Mouse (Mus musculus): Measurements from ENCODE around the gene Rilp. TPM values are rescaled to one million over a fixed set of nuclear protein-coding genes. Genes with fewer than 3 reads are reported as not detected.
"Not testable (repeated sequence)": the region's sequence is repeated elsewhere in the genome, so short reads cannot be mapped to it uniquely, and the experiment has no call there.

Gene Rilp
- polyA plus RNA-seq, 1 experiment from 2014 or later = 0.94 TPM

DNA sequence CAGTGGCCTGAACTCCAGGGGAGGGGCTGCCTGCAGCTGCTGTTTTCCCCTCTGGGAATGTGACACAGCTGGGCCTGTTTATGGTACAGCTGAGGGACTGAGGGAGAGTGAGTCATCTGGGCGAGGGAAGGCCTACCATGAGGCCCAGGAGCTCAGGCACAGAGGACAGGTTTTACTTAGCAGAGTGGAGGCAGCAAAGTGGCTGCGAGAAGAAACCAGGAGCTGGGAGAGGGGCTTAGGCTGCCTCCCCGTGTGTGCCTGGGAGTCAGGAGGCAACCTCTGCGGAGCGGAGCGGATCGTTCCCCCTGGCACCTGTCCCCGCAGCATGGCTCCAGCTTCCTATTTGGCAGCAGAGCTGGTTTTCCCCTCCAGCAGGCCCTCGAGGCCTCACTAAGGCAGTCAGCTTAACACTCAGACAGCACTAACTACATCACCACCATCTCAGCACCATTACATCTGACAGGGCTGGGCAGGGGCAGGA is 42.1 kb downstream of the Rilp start:
- H3K9me3 ChIP-seq (replicated peaks; ENCODE audit: control insufficient read depth, low read length) = no peaks in the 10 kb centered on the region
- 0 out of 2 replicates have a peak overlapping the region, but pooled peaks have one; percentile 10 for H3K9ac ChIP-seq (ENCODE audit: low read depth, low read length)
- H3K27me3 ChIP-seq (ENCODE audit: control insufficient read depth, insufficient read depth, low read length) = no peaks in the 10 kb centered on the region
- H3K4me3 ChIP-seq (ENCODE audit: low read depth, low read length) = no peak overlapping the region
- WGBS (ENCODE audit: insufficient replicate concordance) = 58% methylated on average over 9 of the region's 9 CpGs
- peaks cover 23% of the 10 kb centered on the region for H3K4me1 ChIP-seq (ENCODE audit: control insufficient read depth, insufficient read depth, low read length)
- no peak overlapping the region for H3K4me2 ChIP-seq
- H3K27ac ChIP-seq (ENCODE audit: low read depth, low read length) = no peak overlapping the region
- no peaks in the 10 kb centered on the region for H3K36me3 ChIP-seq (ENCODE audit: control insufficient read depth, insufficient read depth, low read length)
- no peak for ATAC-seq (replicated peaks; ENCODE audit: insufficient number of reproducible peaks, low FRiP score, low TSS enrichment)

DNA sequence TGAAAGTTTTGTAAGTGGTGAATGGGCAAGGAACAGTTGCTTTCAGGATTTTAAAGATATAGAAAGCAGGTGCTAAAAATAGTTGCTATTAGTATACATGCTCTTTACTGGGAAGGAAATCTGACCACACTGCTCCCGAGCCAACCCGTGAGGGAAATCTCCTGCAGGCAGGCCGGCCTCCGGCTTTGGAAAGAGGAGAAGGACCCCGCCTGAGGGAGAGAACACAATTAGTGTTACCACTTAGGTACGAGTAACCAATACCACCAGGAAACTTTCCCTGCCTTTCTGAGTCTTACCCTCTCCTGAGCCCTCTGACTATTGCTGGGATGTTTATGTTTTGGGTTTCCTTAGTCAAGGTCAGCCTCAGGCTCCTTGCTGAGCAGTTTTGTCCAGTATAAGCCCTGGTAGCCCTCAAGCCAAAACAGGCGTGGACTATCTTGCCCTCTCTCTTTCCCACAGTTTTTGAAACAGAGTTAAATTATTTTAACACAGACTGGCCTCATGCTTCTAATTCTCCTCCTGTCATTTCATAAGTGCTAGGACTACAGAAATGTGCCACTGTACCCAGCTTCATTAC is 43.1 kb downstream of the Rilp start:
- H3K36me3 ChIP-seq (ENCODE audit: control insufficient read depth, insufficient read depth, low read length) = 0 out of 2 replicates have a peak, but pooled peaks cover under 1% of the 10 kb centered on the region
- no peaks in the 10 kb centered on the region for H3K9me3 ChIP-seq (replicated peaks; ENCODE audit: control insufficient read depth, low read length)
- no peak overlapping the region for H3K4me3 ChIP-seq (ENCODE audit: low read depth, low read length)
- H3K4me1 ChIP-seq (ENCODE audit: control insufficient read depth, insufficient read depth, low read length) = peaks cover 23% of the 10 kb centered on the region
- no peaks in the 10 kb centered on the region for H3K27me3 ChIP-seq (ENCODE audit: control insufficient read depth, insufficient read depth, low read length)
- 43% methylated on average over 7 of the region's 7 CpGs for WGBS (ENCODE audit: insufficient replicate concordance)
- no peak for ATAC-seq (replicated peaks; ENCODE audit: insufficient number of reproducible peaks, low FRiP score, low TSS enrichment)
- no peak overlapping the region for H3K4me2 ChIP-seq
- no peak overlapping the region; the same call in 1 of the 2 replicates for H3K9ac ChIP-seq (ENCODE audit: low read depth, low read length)
- peak overlapping the region; percentile 18; the same call in 1 of the 2 replicates for H3K27ac ChIP-seq (ENCODE audit: low read depth, low read length)

DNA sequence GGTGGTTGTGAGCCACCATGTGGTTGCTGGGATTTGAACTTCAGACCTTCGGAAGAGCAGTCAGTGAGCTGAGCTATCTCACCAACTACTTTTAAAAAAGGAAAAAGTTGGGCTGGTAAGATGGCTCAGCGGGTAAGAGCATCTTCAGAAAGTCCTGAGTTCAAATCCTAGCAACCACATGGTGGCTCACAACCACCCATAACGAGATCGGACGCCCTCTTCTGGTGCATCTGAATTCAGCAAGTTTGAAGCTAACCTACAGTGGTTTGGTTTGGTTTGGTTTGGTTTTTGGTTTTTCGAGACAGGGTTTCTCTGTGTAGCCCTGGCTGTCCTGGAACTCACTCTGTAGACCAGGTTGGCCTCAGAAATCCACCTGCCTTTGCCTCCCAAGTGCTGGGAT is 46.1 kb downstream of the Rilp start:
- not testable (repeated sequence) for H3K36me3 ChIP-seq (ENCODE audit: control insufficient read depth, insufficient read depth, low read length); H3K27ac ChIP-seq (ENCODE audit: low read depth, low read length); H3K4me2 ChIP-seq; H3K9me3 ChIP-seq (replicated peaks; ENCODE audit: control insufficient read depth, low read length); H3K4me3 ChIP-seq (ENCODE audit: low read depth, low read length); H3K27me3 ChIP-seq (ENCODE audit: control insufficient read depth, insufficient read depth, low read length); ATAC-seq (replicated peaks; ENCODE audit: insufficient number of reproducible peaks, low FRiP score, low TSS enrichment); H3K4me1 ChIP-seq (ENCODE audit: control insufficient read depth, insufficient read depth, low read length); H3K9ac ChIP-seq (ENCODE audit: low read depth, low read length)
- WGBS (ENCODE audit: insufficient replicate concordance) = 90% methylated on average over 6 of the region's 6 CpGs

DNA sequence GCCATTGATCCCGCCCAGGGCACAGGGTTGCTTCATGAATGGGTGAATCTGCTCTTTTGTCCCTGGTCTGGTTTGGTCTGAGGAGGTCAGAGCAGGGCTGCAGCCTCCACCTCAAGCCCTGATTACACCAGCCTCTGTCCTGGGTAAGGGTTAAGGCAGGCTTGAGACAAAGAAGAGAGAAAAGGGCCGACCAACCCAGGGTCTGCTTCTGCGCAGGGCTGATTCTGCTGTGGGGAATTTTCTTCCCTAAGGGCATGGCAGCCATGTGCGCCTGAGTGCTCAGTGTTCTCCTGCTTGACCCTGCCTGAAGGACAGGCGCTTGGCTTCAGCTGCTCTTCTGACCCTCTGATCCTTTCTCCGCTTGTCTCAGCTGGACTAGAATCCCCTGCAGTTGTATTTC is 47.2 kb downstream of the Rilp start:
- no peaks in the 10 kb centered on the region for H3K9me3 ChIP-seq (replicated peaks; ENCODE audit: control insufficient read depth, low read length)
- H3K4me2 ChIP-seq = no peak overlapping the region
- peaks cover 2% of the 10 kb centered on the region; the same call in 1 of the 2 replicates for H3K36me3 ChIP-seq (ENCODE audit: control insufficient read depth, insufficient read depth, low read length)
- H3K4me1 ChIP-seq (ENCODE audit: control insufficient read depth, insufficient read depth, low read length) = peaks cover 1% of the 10 kb centered on the region
- no peak overlapping the region for H3K27ac ChIP-seq (ENCODE audit: low read depth, low read length)
- H3K4me3 ChIP-seq (ENCODE audit: low read depth, low read length) = no peak overlapping the region
- WGBS (ENCODE audit: insufficient replicate concordance) = 74% methylated on average over 6 of the region's 6 CpGs
- H3K27me3 ChIP-seq (ENCODE audit: control insufficient read depth, insufficient read depth, low read length) = no peaks in the 10 kb centered on the region
- ATAC-seq (replicated peaks; ENCODE audit: insufficient number of reproducible peaks, low FRiP score, low TSS enrichment) = no peak
- no peak overlapping the region for H3K9ac ChIP-seq (ENCODE audit: low read depth, low read length)

DNA sequence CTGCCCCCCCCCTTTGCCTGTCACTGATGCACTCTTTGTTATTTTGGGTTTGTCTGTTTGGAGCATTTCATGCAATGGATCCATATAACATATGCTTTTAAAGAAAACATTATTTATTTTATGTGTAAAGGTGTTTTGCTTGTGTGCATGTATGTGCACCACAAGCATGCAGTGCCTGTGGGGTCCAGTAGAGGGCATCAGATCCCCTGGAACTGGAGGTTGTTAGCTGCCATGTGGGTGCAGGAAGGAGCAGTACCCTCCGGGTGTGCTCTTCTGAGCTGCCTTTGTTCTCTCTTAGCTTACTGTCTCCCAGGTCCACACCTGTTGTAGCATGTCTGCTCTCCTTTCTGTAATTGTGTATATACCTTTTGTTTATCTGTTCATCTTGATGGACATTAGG is 48.2 kb downstream of the Rilp start:
- Histone ChIP-seq H3K36me3 (ENCODE audit: control insufficient read depth, insufficient read depth, low read length) (peaks cover 2% of the 10 kb centered on the region; the same call in 1 of the 2 replicates), H3K9me3 (replicated peaks; ENCODE audit: control insufficient read depth, low read length) (no peaks in the 10 kb centered on the region), H3K9ac (ENCODE audit: low read depth, low read length) (no peak overlapping the region), H3K27me3 (ENCODE audit: control insufficient read depth, insufficient read depth, low read length) (no peaks in the 10 kb centered on the region), H3K27ac (ENCODE audit: low read depth, low read length) (no peak overlapping the region), H3K4me3 (ENCODE audit: low read depth, low read length) (no peak overlapping the region), H3K4me1 (ENCODE audit: control insufficient read depth, insufficient read depth, low read length) (no peaks in the 10 kb centered on the region), H3K4me2 (no peak overlapping the region)
- no peak for ATAC-seq (replicated peaks; ENCODE audit: insufficient number of reproducible peaks, low FRiP score, low TSS enrichment)
- WGBS (ENCODE audit: insufficient replicate concordance) = 93% methylated on average over 1 of the region's 1 CpGs

DNA sequence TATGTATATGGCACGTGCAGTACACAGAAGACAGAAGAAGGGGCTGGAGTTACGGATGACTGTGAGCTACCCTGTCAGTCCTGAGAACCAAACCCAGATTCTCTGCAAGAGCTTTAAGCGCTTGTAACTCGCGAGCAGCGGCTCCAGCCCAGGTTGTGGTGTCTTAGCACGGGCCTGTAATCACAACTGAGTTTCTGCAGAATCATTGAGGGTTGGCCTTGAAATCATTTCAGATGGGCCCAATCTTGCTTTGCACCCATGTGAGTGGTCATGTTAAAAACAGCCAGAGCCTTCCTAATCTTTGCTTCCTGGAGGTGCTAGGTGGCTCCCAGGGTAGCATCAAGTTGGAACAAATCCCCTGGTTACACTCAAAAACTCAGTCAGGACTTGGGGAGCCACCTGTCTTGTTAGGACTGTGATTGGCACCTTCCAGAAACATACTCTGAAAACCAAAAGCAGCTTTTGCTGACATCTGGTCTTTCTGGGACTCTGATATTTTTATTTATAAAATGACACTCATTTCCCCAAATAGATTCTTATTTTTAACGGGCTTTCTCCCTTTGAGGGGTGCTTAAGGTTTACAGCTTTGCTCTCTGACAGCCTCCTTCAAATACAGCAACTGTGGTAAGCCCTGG is 50.1 kb downstream of the Rilp start:
- H3K36me3 ChIP-seq (ENCODE audit: control insufficient read depth, insufficient read depth, low read length) = peaks cover 2% of the 10 kb centered on the region; the same call in 1 of the 2 replicates
- H3K4me2 ChIP-seq = no peak overlapping the region
- H3K4me3 ChIP-seq (ENCODE audit: low read depth, low read length) = no peak overlapping the region
- H3K27ac ChIP-seq (ENCODE audit: low read depth, low read length) = no peak overlapping the region
- no peak overlapping the region for H3K9ac ChIP-seq (ENCODE audit: low read depth, low read length)
- 85% methylated on average over 8 of the region's 8 CpGs for WGBS (ENCODE audit: insufficient replicate concordance)
- peaks cover 13% of the 10 kb centered on the region for H3K4me1 ChIP-seq (ENCODE audit: control insufficient read depth, insufficient read depth, low read length)
- no peaks in the 10 kb centered on the region for H3K27me3 ChIP-seq (ENCODE audit: control insufficient read depth, insufficient read depth, low read length)
- H3K9me3 ChIP-seq (replicated peaks; ENCODE audit: control insufficient read depth, low read length) = no peaks in the 10 kb centered on the region
- no peak for ATAC-seq (replicated peaks; ENCODE audit: insufficient number of reproducible peaks, low FRiP score, low TSS enrichment)

DNA sequence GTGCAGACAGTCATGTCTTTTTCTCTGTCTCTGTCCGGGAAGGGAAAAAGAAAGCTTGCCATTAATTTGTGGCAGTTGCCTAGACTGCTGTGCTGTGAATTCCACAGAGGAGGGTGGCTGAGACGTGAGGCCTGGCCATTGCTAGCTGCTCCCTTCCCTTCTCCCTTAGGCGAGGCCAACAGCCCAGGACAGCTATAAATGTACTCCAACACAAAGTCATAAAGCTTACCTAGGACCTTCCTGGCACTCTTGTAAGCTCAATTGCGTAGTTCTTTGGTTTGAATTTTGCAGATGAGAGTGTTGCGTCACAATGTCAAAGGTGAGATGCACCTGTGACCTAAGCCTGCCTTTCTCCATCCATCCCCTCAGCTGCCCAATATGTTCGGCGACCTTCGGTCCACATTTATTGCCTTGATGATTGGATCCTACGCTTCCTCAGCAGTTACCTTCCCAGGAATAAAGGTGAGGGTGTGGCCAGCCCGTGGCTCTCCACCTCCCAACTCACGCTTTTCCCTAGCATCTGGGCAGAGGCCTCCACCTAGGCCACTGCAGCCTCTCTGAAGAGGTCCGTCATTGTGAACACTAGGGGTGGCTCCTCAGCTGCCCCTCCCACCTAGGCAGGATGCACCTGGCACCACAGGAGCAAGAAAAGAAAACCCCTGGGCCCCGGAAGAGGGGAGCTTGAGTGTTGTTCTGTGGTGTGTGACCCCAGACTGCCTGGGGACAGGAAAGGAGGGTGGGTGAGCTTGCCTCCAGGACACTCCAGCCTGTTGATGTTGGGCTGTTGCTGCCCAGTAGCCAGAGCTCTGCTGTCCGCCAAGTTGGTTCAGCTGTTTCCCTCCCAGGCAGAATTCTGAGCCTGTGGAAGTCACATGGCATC is 50.9 kb downstream of the Rilp start:
- ATAC-seq (replicated peaks; ENCODE audit: insufficient number of reproducible peaks, low FRiP score, low TSS enrichment) = no peak

DNA sequence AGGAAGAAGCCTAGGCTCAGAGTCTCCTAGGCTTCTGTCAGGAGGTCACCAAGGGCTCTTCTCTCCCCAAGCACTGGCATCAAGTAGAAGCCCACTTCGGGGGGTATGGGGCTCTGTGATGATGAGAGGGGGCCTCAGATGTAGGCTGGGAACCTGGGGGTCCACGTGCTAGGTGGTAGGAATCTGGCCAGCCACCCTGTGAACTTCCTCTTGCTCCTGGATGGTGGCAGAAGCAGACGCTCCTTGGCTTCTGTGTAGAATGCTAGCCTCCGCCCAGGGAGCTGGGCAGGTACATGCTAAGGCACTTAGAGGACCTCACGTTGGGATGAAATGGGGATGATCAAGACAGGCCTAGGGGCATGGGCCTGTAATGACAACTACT is 51.5 kb downstream of the Rilp start:
- no peak overlapping the region for H3K4me3 ChIP-seq (ENCODE audit: low read depth, low read length)
- peaks cover 2% of the 10 kb centered on the region; the same call in 1 of the 2 replicates for H3K36me3 ChIP-seq (ENCODE audit: control insufficient read depth, insufficient read depth, low read length)
- no peak for ATAC-seq (replicated peaks; ENCODE audit: insufficient number of reproducible peaks, low FRiP score, low TSS enrichment)
- H3K27me3 ChIP-seq (ENCODE audit: control insufficient read depth, insufficient read depth, low read length) = no peaks in the 10 kb centered on the region
- H3K4me1 ChIP-seq (ENCODE audit: control insufficient read depth, insufficient read depth, low read length) = peaks cover 26% of the 10 kb centered on the region
- H3K9ac ChIP-seq (ENCODE audit: low read depth, low read length) = no peak overlapping the region
- WGBS (ENCODE audit: insufficient replicate concordance) = 80% methylated on average over 5 of the region's 5 CpGs
- H3K4me2 ChIP-seq = no peak overlapping the region
- no peak overlapping the region for H3K27ac ChIP-seq (ENCODE audit: low read depth, low read length)
- no peaks in the 10 kb centered on the region for H3K9me3 ChIP-seq (replicated peaks; ENCODE audit: control insufficient read depth, low read length)

More for the DNA sequence above, 50.9 kb downstream of the Rilp start:
- Histone ChIP-seq H3K27ac (ENCODE audit: low read depth, low read length) (no peak overlapping the region), H3K4me3 (ENCODE audit: low read depth, low read length) (no peak overlapping the region), H3K36me3 (ENCODE audit: control insufficient read depth, insufficient read depth, low read length) (peaks cover 2% of the 10 kb centered on the region; the same call in 1 of the 2 replicates), H3K27me3 (ENCODE audit: control insufficient read depth, insufficient read depth, low read length) (no peaks in the 10 kb centered on the region), H3K4me2 (no peak overlapping the region), H3K9me3 (replicated peaks; ENCODE audit: control insufficient read depth, low read length) (no peaks in the 10 kb centered on the region), H3K4me1 (ENCODE audit: control insufficient read depth, insufficient read depth, low read length) (peaks cover 20% of the 10 kb centered on the region), H3K9ac (ENCODE audit: low read depth, low read length) (no peak overlapping the region)
- WGBS (ENCODE audit: insufficient replicate concordance) = 77% methylated on average over 14 of the region's 14 CpGs
